Mouse (Mus musculus) hindbrain, embryonic 11.5 days (tissue): ENCODE measurements at regions not wholly inside any gene's neighbourhood (a gene's known extent, or its start where the extent isn't known, plus 50 kb on each side); places are given as distances from the start of the nearest gene placed in this dataset.

Source experiments
- ATAC-seq: fragments of 200-750 bp; cut with Nextera tagmentation; 2 replicates; pipeline ENCODE4 v1.8.0; 2017; ENCODE audit warnings: mild to moderate bottlenecking, moderate TSS enrichment, moderate library complexity; ENCODE audit not compliant: low FRiP score
- DNase-seq: peaks from one replicate; pipeline ENCODE4 v3.0.0-alpha.2; 2015; ENCODE audit warnings: low spot score
- H3K27ac ChIP-seq: fragments of 300-500 bp; sonication (generic); 2 replicates; pipeline ENCODE4 v1.5.1; 2014; ENCODE audit warnings: mild to moderate bottlenecking, low read depth, low read length
- H3K27me3 ChIP-seq: fragments of 300-500 bp; sonication (generic); 2 replicates; pipeline ENCODE4 v1.6.1; 2014; ENCODE audit warnings: mild to moderate bottlenecking, low read length, moderate library complexity, mixed read lengths; ENCODE audit not compliant: control insufficient read depth, insufficient read depth
- H3K36me3 ChIP-seq: fragments of 300-500 bp; sonication (generic); 2 replicates; pipeline ENCODE4 v1.6.1; 2014; ENCODE audit warnings: mild to moderate bottlenecking, low read length, moderate library complexity, mixed read lengths; ENCODE audit not compliant: control insufficient read depth, insufficient read depth
- H3K4me1 ChIP-seq: fragments of 300-500 bp; sonication (generic); replicated peaks from 2 replicates; pipeline ENCODE4 v1.6.1; 2014; ENCODE audit warnings: low read length, mixed read lengths; ENCODE audit not compliant: control insufficient read depth, insufficient read depth
- H3K4me2 ChIP-seq: fragments of 300-500 bp; sonication (generic); replicated peaks from 2 replicates; pipeline ENCODE4 v1.6.1; 2014; ENCODE audit warnings: mild to moderate bottlenecking, low read depth, low read length
- H3K4me3 ChIP-seq: fragments of 300-500 bp; sonication (generic); 2 replicates; pipeline ENCODE4 v1.5.1; 2014; ENCODE audit warnings: low read depth, low read length
- H3K9ac ChIP-seq: fragments of 300-500 bp; sonication (generic); 2 replicates; pipeline ENCODE4 v1.6.1; 2014; ENCODE audit warnings: low read depth, low read length
- H3K9me3 ChIP-seq: fragments of 300-500 bp; sonication (generic); 2 replicates; pipeline ENCODE4 v1.6.1; 2016; ENCODE audit warnings: low read length; ENCODE audit not compliant: control insufficient read depth
- WGBS: fragments of 180-500 bp; shearing (Covaris S2); extraction: QIAGEN DNeasy Blood & Tissue Kit; methylation state at CpG from one replicate; pipeline ENCODE4 v1.1.7; 2014; 5-methylcytosine and 5-hydroxymethylcytosine counted together

- ATAC-seq (no peak), DNase-seq (peak; percentile 85)
- Histone ChIP-seq H3K27me3 (no peaks in the 10 kb centered on the region), H3K4me2 (no peak overlapping the region), H3K27ac (no peak overlapping the region), H3K9ac (no peak overlapping the region), H3K9me3 (no peaks in the 10 kb centered on the region), H3K36me3 (no peaks in the 10 kb centered on the region), H3K4me1 (no peaks in the 10 kb centered on the region), H3K4me3 (no peak overlapping the region)
- WGBS, result 23% methylated on average over 10 of the region's 10 CpGs
These were observed 106.5 kb downstream of the Slc4a3 start for GRCm38 (mm10) chr1:75652547-75652946.

GRCm38 (mm10) chr1:75652987-75653573, 107.0 kb downstream of the Slc4a3 start:
- Histone ChIP-seq H3K36me3 (no peaks in the 10 kb centered on the region), H3K9ac (no peak overlapping the region), H3K4me1 (no peaks in the 10 kb centered on the region), H3K27me3 (no peaks in the 10 kb centered on the region), H3K4me2 (no peak overlapping the region), H3K4me3 (no peak overlapping the region), H3K9me3 (no peaks in the 10 kb centered on the region), H3K27ac (no peak overlapping the region)
- no peak for DNase-seq
- 56% methylated on average over 3 of the region's 3 CpGs for WGBS
- peak; percentile 45; the same call in 1 of the 2 replicates for ATAC-seq

- ATAC-seq (peak; percentile 75; the same call in 1 of the 2 replicates), DNase-seq (peak; percentile 88)
- Histone ChIP-seq H3K4me2 (no peak overlapping the region), H3K9ac (no peak overlapping the region), H3K27me3 (no peaks in the 10 kb centered on the region), H3K4me3 (no peak overlapping the region), H3K9me3 (no peaks in the 10 kb centered on the region), H3K4me1 (no peaks in the 10 kb centered on the region), H3K36me3 (no peaks in the 10 kb centered on the region), H3K27ac (no peak overlapping the region)
- 2% methylated on average over 9 of the region's 9 CpGs for WGBS
These were observed 107.6 kb downstream of the Slc4a3 start for GRCm38 (mm10) chr1:75653671-75654076.

- DNase-seq, result no peak
- no peak overlapping the region for H3K4me3 ChIP-seq
- 53% methylated on average over 4 of the region's 4 CpGs for WGBS
- H3K9ac ChIP-seq, result no peak overlapping the region
- no peaks in the 10 kb centered on the region for H3K27me3 ChIP-seq
- no peaks in the 10 kb centered on the region for H3K9me3 ChIP-seq
- H3K36me3 ChIP-seq, result no peaks in the 10 kb centered on the region
- no peak overlapping the region for H3K4me2 ChIP-seq
- no peak for ATAC-seq
- H3K27ac ChIP-seq, result no peak overlapping the region
- no peaks in the 10 kb centered on the region for H3K4me1 ChIP-seq
These were observed 110.5 kb downstream of the Slc4a3 start for GRCm38 (mm10) chr1:75656592-75656991.

- no peak for DNase-seq
These were observed 114.5 kb downstream of the Slc4a3 start for GRCm38 (mm10) chr1:75660336-75661100.

GRCm38 (mm10) chr1:75662141-75662990, 116.3 kb downstream of the Slc4a3 start:
- Histone ChIP-seq H3K9ac (no peak overlapping the region), H3K4me1 (peaks cover 4% of the 10 kb centered on the region), H3K4me3 (no peak overlapping the region), H3K27ac (no peak overlapping the region), H3K4me2 (0 out of 2 replicates have a peak overlapping the region, but pooled peaks have one; percentile 17), H3K27me3 (no peaks in the 10 kb centered on the region; the same call in 1 of the 2 replicates), H3K9me3 (no peaks in the 10 kb centered on the region), H3K36me3 (no peaks in the 10 kb centered on the region)
- 14% methylated on average over 17 of the region's 17 CpGs for WGBS
- ATAC-seq (peak; percentile 49; the same call in 1 of the 2 replicates), DNase-seq (peak; percentile 61)

More at GRCm38 (mm10) chr1:75660336-75661100, 114.5 kb downstream of the Slc4a3 start:
- WGBS, result 75% methylated on average over 7 of the region's 7 CpGs
- Histone ChIP-seq H3K36me3 (no peaks in the 10 kb centered on the region), H3K9me3 (no peaks in the 10 kb centered on the region), H3K9ac (no peak overlapping the region), H3K4me1 (peaks cover 4% of the 10 kb centered on the region), H3K27ac (no peak overlapping the region), H3K27me3 (no peaks in the 10 kb centered on the region; the same call in 1 of the 2 replicates), H3K4me3 (no peak overlapping the region), H3K4me2 (no peak overlapping the region)
- ATAC-seq, result no peak

- H3K4me2 ChIP-seq, result no peak overlapping the region
- no peaks in the 10 kb centered on the region; the same call in 1 of the 2 replicates for H3K27me3 ChIP-seq
- no peaks in the 10 kb centered on the region for H3K9me3 ChIP-seq
- H3K27ac ChIP-seq, result no peak overlapping the region
- no peak overlapping the region for H3K4me3 ChIP-seq
- peaks cover under 1% of the 10 kb centered on the region for H3K4me1 ChIP-seq
- no peak for ATAC-seq
- DNase-seq, result no peak
- H3K36me3 ChIP-seq, result no peaks in the 10 kb centered on the region
- no peak overlapping the region for H3K9ac ChIP-seq
- WGBS, result 35% methylated on average over 6 of the region's 6 CpGs
These were observed 121.7 kb downstream of the Slc4a3 start for GRCm38 (mm10) chr1:75667736-75668269.

- no peaks in the 10 kb centered on the region for H3K36me3 ChIP-seq
- no peaks in the 10 kb centered on the region for H3K9me3 ChIP-seq
- no peak overlapping the region for H3K4me3 ChIP-seq
- WGBS, result 92% methylated on average over 4 of the region's 4 CpGs
- no peak overlapping the region for H3K27ac ChIP-seq
- H3K27me3 ChIP-seq, result no peaks in the 10 kb centered on the region
- ATAC-seq (no peak), DNase-seq (no peak)
- no peak overlapping the region for H3K9ac ChIP-seq
- H3K4me2 ChIP-seq, result no peak overlapping the region
- H3K4me1 ChIP-seq, result no peaks in the 10 kb centered on the region
These were observed 130.2 kb downstream of the Slc4a3 start for GRCm38 (mm10) chr1:75676295-75676694.
